Mouse (Mus musculus): ENCODE results near the gene Tmem50b. TPM values are rescaled to one million over a fixed set of nuclear protein-coding genes. Genes with fewer than 3 reads are reported as not detected.
"Not testable (repeated sequence)": the region's sequence is repeated elsewhere in the genome, so short reads cannot be mapped to it uniquely, and the experiment has no call there.

The Tmem50b gene
- polyA plus RNA-seq (2012; rRNA removed) (25.4 and 26.7 TPM in 2 replicates), polyA plus RNA-seq (2014; fragmentation: Nextera tagmentation; extraction: Ambion mirVana) (40.6 and 46.7 TPM in 2 replicates)

DNA sequence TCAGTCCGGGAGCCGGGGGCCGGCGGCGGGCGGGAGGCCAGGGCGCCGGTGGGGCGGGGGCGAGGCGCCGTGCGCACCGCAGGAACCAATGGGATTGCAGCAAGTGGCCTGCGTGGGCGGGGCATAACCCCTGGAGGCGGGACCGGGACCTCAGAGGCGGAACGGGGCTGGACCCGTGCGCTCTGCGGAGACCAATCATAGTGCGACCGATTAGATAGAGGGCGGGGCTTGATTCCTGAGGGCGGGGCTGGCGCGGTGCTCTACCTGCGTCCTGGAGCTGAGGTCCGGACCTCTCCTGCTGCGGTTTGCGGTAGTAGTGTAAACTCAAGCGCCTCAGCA is at the start of gene Tmem50b:
Gene Tmem50b (minus strand): TSS at position 129 of the 339 bp plus-strand sequence.
- Histone ChIP-seq H3K4me1 (ENCODE audit: control insufficient read depth, insufficient read depth, low read length) (peaks cover 3% of the 10 kb centered on the region; the same call in 1 of the 2 replicates), H3K4me2 (replicated peaks; ENCODE audit: low read depth, low read length, severe bottlenecking) (peak within 1 kb of the TSS; percentile 90), H3K9ac (ENCODE audit: low read depth, low read length, severe bottlenecking) (peak within 1 kb of the TSS; percentile 76), H3K27me3 (ENCODE audit: control insufficient read depth, insufficient read depth, low read length) (no peaks in the 10 kb centered on the region), H3K36me3 (ENCODE audit: control insufficient read depth, insufficient read depth, low read length) (no peaks in the 10 kb centered on the region), H3K27ac (replicated peaks; ENCODE audit: low read depth, low read length) (no peak within 1 kb of the TSS; the same call in 1 of the 2 replicates), H3K4me3 (replicated peaks; ENCODE audit: low read length) (peak within 1 kb of the TSS; percentile 81), H3K9me3 (ENCODE audit: control insufficient read depth, low read length) (no peaks in the 10 kb centered on the region)
- ATAC-seq (ENCODE audit: low FRiP score, low read depth), result peak; percentile 100
- TF ChIP-seq POLR2A (IDR thresholded peaks at IDR 0.05; ENCODE audit: borderline replicate concordance, extremely low read depth, insufficient read depth, insufficient read length), result no peak
- DNase-seq (ENCODE audit: low spot score), result peak; percentile 97
- WGBS, result 0% methylated on average over 8 of the region's 34 CpGs

DNA sequence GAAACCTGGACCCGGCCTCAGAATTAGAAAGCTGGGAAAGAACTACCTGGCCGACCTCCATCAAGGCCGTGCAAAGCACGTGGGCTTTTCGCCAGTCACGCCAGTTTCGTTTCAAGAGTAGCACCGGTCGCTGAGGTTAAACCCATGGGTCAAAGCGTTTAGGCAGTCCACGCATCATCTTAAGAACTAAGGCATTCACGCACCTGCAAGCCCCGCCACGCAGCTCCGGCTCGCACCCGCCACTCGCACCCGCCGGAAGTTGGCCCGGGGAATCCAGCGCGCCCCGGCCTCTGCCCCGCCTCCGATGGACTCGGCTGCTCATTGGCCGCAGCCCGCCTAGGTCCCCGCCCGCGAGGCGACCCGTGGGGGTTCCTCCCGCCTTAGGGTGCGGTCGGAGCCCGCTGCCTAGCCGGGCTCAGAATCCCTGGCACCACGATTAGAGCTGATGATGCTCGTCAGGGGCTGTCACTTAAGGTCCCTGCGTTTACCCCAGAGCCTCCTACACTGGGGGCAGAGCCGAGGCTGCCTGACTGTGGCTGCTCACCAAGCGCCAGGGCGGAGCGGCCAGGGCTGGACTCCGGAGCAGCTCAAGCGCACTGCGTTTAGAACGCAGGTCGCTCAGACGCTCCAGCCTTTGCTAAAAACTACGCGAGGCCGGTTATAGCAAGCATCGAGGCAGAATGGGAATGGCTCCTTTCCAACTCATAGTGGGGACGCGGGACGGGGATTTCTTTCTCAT is 49.2 kb upstream of the Tmem50b start, which contains the start of gene Gart:
Gene Gart (minus strand): TSS at position 272 of the 739 bp plus-strand sequence.
- peaks cover 12% of the 10 kb centered on the region; the same call in 1 of the 2 replicates for H3K4me1 ChIP-seq (ENCODE audit: control insufficient read depth, insufficient read depth, low read length)
- H3K4me3 ChIP-seq (replicated peaks; ENCODE audit: low read length), result peak within 1 kb of the TSS; percentile 77
- no peaks in the 10 kb centered on the region for H3K9me3 ChIP-seq (ENCODE audit: control insufficient read depth, low read length)
- WGBS, result 2% methylated on average over 50 of the region's 59 CpGs
- no peaks in the 10 kb centered on the region for H3K27me3 ChIP-seq (ENCODE audit: control insufficient read depth, insufficient read depth, low read length)
- H3K36me3 ChIP-seq (ENCODE audit: control insufficient read depth, insufficient read depth, low read length), result peaks cover 14% of the 10 kb centered on the region
- peak within 1 kb of the TSS; percentile 95 for H3K9ac ChIP-seq (ENCODE audit: low read depth, low read length, severe bottlenecking)
- DNase-seq (ENCODE audit: low spot score) (peak; percentile 94), ATAC-seq (ENCODE audit: low FRiP score, low read depth) (peak; percentile 86)
- H3K27ac ChIP-seq (replicated peaks; ENCODE audit: low read depth, low read length), result peak within 1 kb of the TSS; percentile 98
- peak within 1 kb of the TSS; percentile 81 for H3K4me2 ChIP-seq (replicated peaks; ENCODE audit: low read depth, low read length, severe bottlenecking)
- peak; percentile 97 for TF ChIP-seq POLR2A (IDR thresholded peaks at IDR 0.05; ENCODE audit: borderline replicate concordance, extremely low read depth, insufficient read depth, insufficient read length)

DNA sequence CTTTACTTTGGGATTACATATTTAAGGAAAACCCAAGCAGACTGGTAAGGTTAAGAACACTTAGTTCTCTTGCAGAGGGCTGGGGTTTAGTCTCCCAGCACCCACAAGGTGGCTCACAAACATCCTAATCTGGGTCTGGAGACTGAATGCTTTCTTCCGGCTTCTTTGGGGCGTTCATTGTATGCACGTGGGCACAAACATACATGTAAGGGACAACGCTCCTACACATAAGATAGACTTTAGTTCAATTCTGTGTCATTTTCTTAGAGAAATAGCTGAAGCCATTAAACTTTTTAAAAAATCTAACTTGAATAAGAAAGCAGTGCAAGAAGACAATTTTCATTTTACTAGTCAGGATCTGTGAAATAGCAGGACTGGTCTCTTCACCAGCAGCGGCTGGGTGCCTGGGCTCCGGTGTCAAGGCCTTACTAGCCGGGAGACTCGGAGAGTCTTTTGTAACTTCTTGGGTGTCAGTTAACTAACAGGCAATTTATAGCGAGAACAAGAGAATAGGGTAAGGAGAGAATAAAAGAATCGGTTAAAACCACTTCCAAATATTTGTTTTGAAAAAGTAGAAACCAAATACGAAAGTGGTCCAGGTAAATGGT is 48.5 kb upstream of the Tmem50b start:
- Histone ChIP-seq H3K9me3 (ENCODE audit: control insufficient read depth, low read length) (no peaks in the 10 kb centered on the region), H3K4me1 (ENCODE audit: control insufficient read depth, insufficient read depth, low read length) (peaks cover 12% of the 10 kb centered on the region; the same call in 1 of the 2 replicates), H3K4me3 (replicated peaks; ENCODE audit: low read length) (peak overlapping the region; percentile 77), H3K4me2 (replicated peaks; ENCODE audit: low read depth, low read length, severe bottlenecking) (peak overlapping the region; percentile 81), H3K36me3 (ENCODE audit: control insufficient read depth, insufficient read depth, low read length) (peaks cover 18% of the 10 kb centered on the region), H3K27ac (replicated peaks; ENCODE audit: low read depth, low read length) (peak overlapping the region; percentile 98), H3K27me3 (ENCODE audit: control insufficient read depth, insufficient read depth, low read length) (no peaks in the 10 kb centered on the region), H3K9ac (ENCODE audit: low read depth, low read length, severe bottlenecking) (peak overlapping the region; percentile 81)
- no peak for TF ChIP-seq POLR2A (IDR thresholded peaks at IDR 0.05; ENCODE audit: borderline replicate concordance, extremely low read depth, insufficient read depth, insufficient read length)
- 1% methylated on average over 11 of the region's 11 CpGs for WGBS
- no peak for ATAC-seq (ENCODE audit: low FRiP score, low read depth)
- peak; percentile 12 for DNase-seq (ENCODE audit: low spot score)

DNA sequence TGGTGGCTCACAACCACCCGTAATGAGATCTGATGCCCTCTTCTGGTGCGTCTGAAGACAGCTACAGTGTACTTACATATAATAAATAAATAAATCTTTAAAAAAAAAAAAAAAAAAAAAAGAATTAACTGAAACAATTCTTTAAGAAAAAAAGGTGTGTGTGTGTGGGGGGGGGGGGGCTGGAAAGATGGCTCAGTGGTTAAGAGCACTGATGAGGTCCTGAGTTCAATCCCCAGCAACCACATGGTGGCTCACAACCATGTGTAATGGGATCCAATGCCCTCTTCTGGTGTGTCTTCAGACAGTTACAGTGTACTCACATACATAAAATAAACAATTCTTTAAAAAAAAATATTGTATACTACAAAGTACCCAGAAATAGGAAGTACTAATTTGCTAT is 47.8 kb upstream of the Tmem50b start:
- H3K9ac ChIP-seq (ENCODE audit: low read depth, low read length, severe bottlenecking); H3K27ac ChIP-seq (replicated peaks; ENCODE audit: low read depth, low read length); H3K9me3 ChIP-seq (ENCODE audit: control insufficient read depth, low read length); H3K4me3 ChIP-seq (replicated peaks; ENCODE audit: low read length); ATAC-seq (ENCODE audit: low FRiP score, low read depth); DNase-seq (ENCODE audit: low spot score); H3K27me3 ChIP-seq (ENCODE audit: control insufficient read depth, insufficient read depth, low read length): not testable (repeated sequence)
- WGBS, result no CpG with 5 or more reads among the region's 2 CpGs
- Histone ChIP-seq H3K4me1 (ENCODE audit: control insufficient read depth, insufficient read depth, low read length) (peaks cover 12% of the 10 kb centered on the region; the same call in 1 of the 2 replicates), H3K4me2 (replicated peaks; ENCODE audit: low read depth, low read length, severe bottlenecking) (peak overlapping the region; percentile 81; the same call in 1 of the 2 replicates), H3K36me3 (ENCODE audit: control insufficient read depth, insufficient read depth, low read length) (peaks cover 23% of the 10 kb centered on the region)

DNA sequence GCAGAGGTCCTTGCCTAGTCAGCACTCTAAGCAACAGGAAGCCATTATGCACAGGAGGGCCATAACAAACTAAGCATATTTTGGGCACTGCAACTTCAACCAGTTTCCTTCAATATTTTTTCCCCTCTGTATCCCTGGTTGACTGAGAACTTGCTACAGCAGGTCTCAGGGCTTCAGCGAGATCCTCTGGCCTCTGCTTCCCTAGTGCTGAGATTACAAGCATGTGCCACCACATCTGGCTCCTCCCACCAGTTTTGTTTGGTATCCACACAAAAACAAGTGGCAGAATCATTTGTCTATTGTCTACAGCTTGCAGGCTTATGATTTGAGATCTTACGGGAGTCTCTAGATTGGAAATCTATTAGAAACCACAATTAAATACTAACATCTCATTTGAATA is 47.3 kb upstream of the Tmem50b start:
- 86% methylated on average over 2 of the region's 2 CpGs for WGBS

More for the DNA sequence above, 47.3 kb upstream of the Tmem50b start:
- Histone ChIP-seq H3K4me2 (replicated peaks; ENCODE audit: low read depth, low read length, severe bottlenecking) (no peak overlapping the region), H3K9ac (ENCODE audit: low read depth, low read length, severe bottlenecking) (no peak overlapping the region), H3K4me1 (ENCODE audit: control insufficient read depth, insufficient read depth, low read length) (peaks cover 12% of the 10 kb centered on the region; the same call in 1 of the 2 replicates), H3K9me3 (ENCODE audit: control insufficient read depth, low read length) (no peaks in the 10 kb centered on the region), H3K27ac (replicated peaks; ENCODE audit: low read depth, low read length) (no peak overlapping the region), H3K36me3 (ENCODE audit: control insufficient read depth, insufficient read depth, low read length) (peaks cover 28% of the 10 kb centered on the region), H3K4me3 (replicated peaks; ENCODE audit: low read length) (no peak overlapping the region), H3K27me3 (ENCODE audit: control insufficient read depth, insufficient read depth, low read length) (no peaks in the 10 kb centered on the region)
- DNase-seq (ENCODE audit: low spot score) (no peak), ATAC-seq (ENCODE audit: low FRiP score, low read depth) (no peak)
- TF ChIP-seq POLR2A (IDR thresholded peaks at IDR 0.05; ENCODE audit: borderline replicate concordance, extremely low read depth, insufficient read depth, insufficient read length), result no peak
